Mouse (Mus musculus) erythroblast, embryonic 14.5 days (primary cell): ENCODE measurements around the gene Alg6. TPM values are rescaled to one million over a fixed set of nuclear protein-coding genes. Genes with fewer than 3 reads are reported as not detected.

Experiments
- H3K27me3 ChIP-seq: 2 replicates; pipeline ENCODE4 v1.6.1; 2012; ENCODE audit warnings: inconsistent platforms; ENCODE audit not compliant: control insufficient read depth
- H3K36me3 ChIP-seq: 2 replicates; pipeline ENCODE4 v1.6.1; 2012; ENCODE audit warnings: mild to moderate bottlenecking, inconsistent platforms; ENCODE audit not compliant: control insufficient read depth
- H3K4me1 ChIP-seq: 2 replicates; pipeline ENCODE4 v1.6.1; 2012; ENCODE audit warnings: inconsistent platforms; ENCODE audit not compliant: control insufficient read depth
- H3K4me3 ChIP-seq: replicated peaks from 2 replicates; pipeline ENCODE3; 2012; ENCODE audit warnings: moderate library complexity, mild to moderate bottlenecking, inconsistent platforms
- H3K9me3 ChIP-seq: 2 replicates; pipeline ENCODE4 v1.6.1; 2012; ENCODE audit warnings: low read length, inconsistent platforms, mixed read lengths; ENCODE audit not compliant: control insufficient read depth
- GATA1 ChIP-seq: IDR thresholded peaks from 2 replicates; pipeline ENCODE4 v1.6.1; 2012; ENCODE audit warnings: low read length, inconsistent platforms, mixed read lengths
- TAL1 ChIP-seq: IDR thresholded peaks from 3 replicates; pipeline ENCODE4 v1.6.1; 2012; ENCODE audit warnings: low read length, inconsistent platforms, mixed read lengths
- polyA plus RNA-seq: library from polyadenylated mRNA; stranded (reverse); fragments of >175 nt; gene quantifications from 2 replicates; pipeline ENCODE4 v1.2.3, GENCODE M21; 2012

The Alg6 gene
- polyA plus RNA-seq, 1 experiment = not detected

DNA sequence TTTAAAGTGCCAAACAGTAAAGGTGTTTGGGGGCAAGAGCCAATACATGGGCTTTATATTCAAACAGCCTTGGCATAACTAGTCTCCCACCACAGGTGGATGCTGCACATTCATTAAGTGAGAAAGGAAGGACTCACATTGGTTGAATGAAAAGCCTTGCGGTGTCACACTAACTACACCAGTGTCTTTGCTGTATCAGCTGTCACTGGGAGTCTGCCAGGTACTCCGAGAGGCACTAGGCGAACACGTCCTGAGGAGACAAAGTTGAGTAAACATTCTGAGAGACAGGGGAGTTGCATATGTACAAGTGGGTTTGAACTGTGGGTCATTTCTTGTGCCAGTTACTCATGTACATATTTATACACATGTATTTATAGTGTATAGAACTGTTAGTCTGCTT, 8.9 kb downstream of the Alg6 start:
- H3K36me3 ChIP-seq = peaks cover 66% of the 10 kb centered on the region
- peaks cover under 1% of the 10 kb centered on the region; the same call in 1 of the 2 replicates for H3K9me3 ChIP-seq
- H3K4me1 ChIP-seq = no peaks in the 10 kb centered on the region
- TF ChIP-seq TAL1 (no peak), GATA1 (no peak)
- H3K27me3 ChIP-seq = no peaks in the 10 kb centered on the region
- H3K4me3 ChIP-seq = no peak overlapping the region

DNA sequence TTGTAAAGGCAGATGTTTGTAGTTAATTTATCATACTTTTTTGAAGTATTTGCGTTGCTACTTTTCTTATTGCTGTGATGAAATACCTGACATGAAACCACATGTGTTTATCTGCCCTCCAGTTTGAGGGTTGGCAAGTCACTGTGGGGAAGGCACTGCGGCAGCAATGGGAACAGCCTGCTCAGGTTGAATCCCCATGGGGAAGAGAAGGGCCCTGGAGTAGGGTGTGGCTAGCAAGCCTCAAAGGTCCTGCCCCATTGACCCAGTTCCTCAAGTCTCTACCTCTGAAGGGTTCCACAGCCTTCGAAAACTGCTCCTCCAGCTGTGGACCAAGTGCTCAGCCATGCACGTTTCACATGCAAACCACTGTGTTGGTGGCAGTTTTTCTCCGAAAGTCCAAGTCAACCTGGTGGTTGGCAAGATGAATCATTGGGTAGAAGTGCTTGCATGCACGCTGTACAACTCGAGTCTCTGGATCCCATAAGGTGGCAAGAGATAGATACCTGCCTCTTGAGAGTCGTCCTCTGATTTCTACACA, 10.5 kb downstream of the Alg6 start:
- Histone ChIP-seq H3K27me3 (no peaks in the 10 kb centered on the region), H3K4me1 (no peaks in the 10 kb centered on the region), H3K36me3 (peaks cover 70% of the 10 kb centered on the region), H3K9me3 (peaks cover 9% of the 10 kb centered on the region), H3K4me3 (no peak overlapping the region)
- TF ChIP-seq GATA1 (no peak), TAL1 (no peak)

GRCm38 (mm10) chr4:99739836-99740235, 24.4 kb downstream of the Alg6 start:
- Histone ChIP-seq H3K4me1 (no peaks in the 10 kb centered on the region), H3K36me3 (peaks cover 16% of the 10 kb centered on the region), H3K4me3 (no peak overlapping the region), H3K27me3 (no peaks in the 10 kb centered on the region), H3K9me3 (no peaks in the 10 kb centered on the region)
- TF ChIP-seq GATA1 (no peak), TAL1 (no peak)

DNA sequence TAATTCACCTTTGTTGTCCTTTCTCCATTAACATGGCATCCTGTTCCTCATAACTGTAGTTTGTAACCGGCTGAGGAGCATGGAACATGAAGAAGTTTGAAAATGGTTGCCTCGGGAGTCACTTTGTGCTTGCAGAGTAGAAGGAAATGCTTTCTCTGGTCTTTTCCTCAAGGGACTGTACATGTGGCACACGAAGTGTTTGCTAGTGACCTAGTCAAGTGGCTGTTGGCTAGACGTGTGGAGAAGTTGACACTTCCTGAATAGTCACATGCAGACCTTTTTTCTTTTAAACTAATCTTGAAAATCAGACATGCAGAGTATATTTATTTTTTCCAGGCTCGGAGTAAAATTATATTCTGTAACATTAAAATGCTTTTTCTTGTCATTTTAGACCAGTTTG, 37.0 kb downstream of the Alg6 start:
- Histone ChIP-seq H3K36me3 (peaks cover 48% of the 10 kb centered on the region), H3K27me3 (no peaks in the 10 kb centered on the region)
- TF ChIP-seq GATA1 = no peak
- TF ChIP-seq TAL1 = no peak

GRCm38 (mm10) chr4:99766303-99766702, 50.8 kb downstream of the Alg6 start:
- Histone ChIP-seq H3K4me1 (no peaks in the 10 kb centered on the region), H3K9me3 (no peaks in the 10 kb centered on the region), H3K36me3 (peaks cover under 1% of the 10 kb centered on the region), H3K27me3 (no peaks in the 10 kb centered on the region), H3K4me3 (no peak overlapping the region)
- no peak for TF ChIP-seq TAL1
- TF ChIP-seq GATA1 = no peak

More for the DNA sequence above, 37.0 kb downstream of the Alg6 start:
- Histone ChIP-seq H3K4me1 (no peaks in the 10 kb centered on the region), H3K9me3 (no peaks in the 10 kb centered on the region), H3K4me3 (no peak overlapping the region)

DNA sequence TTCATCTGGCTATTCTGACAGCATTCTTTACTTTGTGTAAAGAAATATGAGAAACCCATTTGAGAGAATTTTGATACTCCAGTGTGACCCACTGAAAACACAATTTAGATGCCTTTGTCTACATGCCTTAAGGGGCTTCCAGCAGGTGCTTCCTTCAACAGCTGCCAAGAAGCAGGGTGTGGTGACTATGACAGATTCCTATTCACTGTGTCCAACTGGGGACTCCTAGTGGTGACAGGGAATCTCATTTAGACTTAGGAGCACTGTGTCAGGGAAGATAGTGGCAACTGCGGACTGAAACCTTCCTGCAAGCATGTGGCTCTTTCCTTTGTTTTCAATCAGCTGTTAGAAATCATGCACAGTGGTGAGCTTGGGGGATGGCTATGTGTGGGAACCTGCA, 51.3 kb downstream of the Alg6 start:
- no peaks in the 10 kb centered on the region for H3K27me3 ChIP-seq
- no peaks in the 10 kb centered on the region for H3K9me3 ChIP-seq
- H3K4me3 ChIP-seq = no peak overlapping the region
- TF ChIP-seq TAL1 = no peak
- no peak for TF ChIP-seq GATA1
- H3K36me3 ChIP-seq = no peaks in the 10 kb centered on the region; the same call in none of the 2 replicates
- H3K4me1 ChIP-seq = no peaks in the 10 kb centered on the region

DNA sequence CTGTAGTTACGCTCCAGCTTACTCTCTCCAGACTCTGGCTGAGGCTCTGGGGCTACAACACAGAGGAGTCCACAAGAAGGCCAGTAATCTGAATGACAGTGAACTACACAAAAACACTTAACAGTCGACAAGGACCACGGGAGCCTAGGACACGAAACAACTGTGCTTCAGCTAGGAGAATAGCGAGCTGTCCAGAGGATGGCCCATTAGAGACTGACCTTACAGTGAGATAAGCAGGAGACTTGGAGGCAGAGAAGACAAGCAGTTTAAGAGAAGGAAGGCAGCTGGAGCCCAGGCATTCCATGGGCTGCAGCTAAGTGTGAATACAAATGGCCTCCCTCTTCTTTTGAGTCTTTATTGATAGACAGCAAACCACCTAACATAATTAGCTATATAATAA, 55.1 kb downstream of the Alg6 start:
- no peaks in the 10 kb centered on the region for H3K4me1 ChIP-seq
- no peaks in the 10 kb centered on the region for H3K36me3 ChIP-seq
- no peaks in the 10 kb centered on the region for H3K9me3 ChIP-seq
- no peaks in the 10 kb centered on the region for H3K27me3 ChIP-seq
- H3K4me3 ChIP-seq = no peak overlapping the region
- TF ChIP-seq GATA1 = no peak
- TF ChIP-seq TAL1 = no peak

- Histone ChIP-seq H3K36me3 (no peaks in the 10 kb centered on the region), H3K27me3 (no peaks in the 10 kb centered on the region), H3K9me3 (no peaks in the 10 kb centered on the region), H3K4me1 (no peaks in the 10 kb centered on the region), H3K4me3 (no peak overlapping the region)
- no peak for TF ChIP-seq TAL1
- no peak for TF ChIP-seq GATA1
These were observed 57.6 kb downstream of the Alg6 start for GRCm38 (mm10) chr4:99773041-99773440.

DNA sequence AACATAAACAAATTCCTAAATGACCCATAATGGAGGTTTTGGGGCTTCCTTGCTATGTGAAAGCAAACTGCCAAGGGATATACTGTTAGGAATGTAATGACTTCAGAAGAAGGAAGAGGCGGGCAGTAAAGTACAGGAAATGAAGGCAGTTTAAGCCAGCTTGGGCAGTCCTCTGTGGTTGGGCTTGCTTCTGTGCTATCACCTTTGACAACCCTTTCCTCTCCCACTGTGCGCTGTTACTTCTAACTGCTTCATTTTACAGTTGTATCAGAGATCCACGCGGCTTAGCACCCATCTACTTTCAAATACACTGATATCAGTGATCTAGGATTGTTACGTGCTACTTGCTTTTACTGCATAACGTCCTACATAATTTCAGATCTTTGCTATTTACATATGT, 76.9 kb downstream of the Alg6 start:
- H3K4me3 ChIP-seq = no peak overlapping the region
- H3K9me3 ChIP-seq = no peaks in the 10 kb centered on the region
- H3K27me3 ChIP-seq = no peaks in the 10 kb centered on the region
- no peaks in the 10 kb centered on the region for H3K4me1 ChIP-seq
- TF ChIP-seq GATA1 (no peak), TAL1 (no peak)
- no peaks in the 10 kb centered on the region for H3K36me3 ChIP-seq

Other genes starting within 250 kb of the Alg6 start
- gene Foxd3, start 59.4 kb upstream of the Alg6 start, polyA plus RNA-seq = not detected in 2 replicates
- gene Efcab7, start 113.5 kb downstream of the Alg6 start, polyA plus RNA-seq = 0.02 TPM in 1 of 2 replicates, not detected in the other
- gene Pgm1, start 213.8 kb downstream of the Alg6 start, polyA plus RNA-seq = 0.02 and 0.05 TPM in 2 replicates
- gene Itgb3bp, start 214.1 kb downstream of the Alg6 start, polyA plus RNA-seq = 0.21 and 0.23 TPM in 2 replicates